32 mouse cellular contexts compared by ENCODE assay signal in genomic region chr9:80275053-80275771, GRCm38 (mm10).
DNase-seq lines count a peak whose midpoint lies in the region; ATAC-seq and TF ChIP-seq lines count a peak whose summit lies in the region.
"Had no signal": no experiment of that assay in that cellular context is flagged by ENCODE, and none has a peak within 500 bp of the region (broad histone marks: within the 10 kb centered on the region; RNA-seq: fewer than 3 reads in every experiment).

No protein-coding gene starts in this region.

- 86% methylated on average over 8 of the region's 8 CpGs for WGBS in limb, embryonic 14.5 days
- 92% methylated on average over 8 of the region's 8 CpGs for WGBS in limb, embryonic 10.5 days
- 59% methylated on average over 8 of the region's 8 CpGs for WGBS in intestine, embryonic 15.5 days

- H3K4me3 ChIP-seq in limb, embryonic 14.5 days (replicated peaks; ENCODE audit: low read length): no peak overlapping the region
- H3K4me3 ChIP-seq in limb, embryonic 10.5 days: no peak overlapping the region
- no peak overlapping the region for H3K4me3 ChIP-seq in intestine, embryonic 15.5 days (replicated peaks)
- H3K4me3 ChIP-seq: forebrain, embryonic 15.5 days; heart, embryonic 10.5 days; heart, embryonic 15.5 days; hindbrain, embryonic 13.5 days; layer of hippocampus, adult 2 months; left cerebral cortex, adult 2 months; limb, embryonic 13.5 days; liver, embryonic 12.5 days; megakaryocyte, embryonic 14.5 days; midbrain, embryonic 13.5 days; neural tube, embryonic 15.5 days had no signal

- H3K9ac ChIP-seq in limb, embryonic 14.5 days (ENCODE audit: low read depth, low read length, severe bottlenecking): no peak overlapping the region
- H3K9ac ChIP-seq in intestine, embryonic 15.5 days: no peak overlapping the region
- H3K9ac ChIP-seq: forebrain, embryonic 15.5 days; heart, embryonic 15.5 days; hindbrain, embryonic 13.5 days; limb, embryonic 13.5 days; liver, embryonic 12.5 days; liver, postnatal 0 days; midbrain, embryonic 13.5 days; neural tube, embryonic 15.5 days had no signal

- DNase-seq in limb, embryonic 14.5 days (ENCODE audit: low spot score): no peak
- DNase-seq in limb, embryonic 10.5 days (ENCODE audit: low spot score): no peak
- DNase-seq in lung, postnatal 25 days (ENCODE audit: low spot score): peak; percentile 17
- DNase-seq in lung, postnatal 10 days: no peak
- no peak for DNase-seq in urinary bladder, adult 18-20 months (ENCODE audit: low spot score in 2 of 2)
- DNase-seq: adrenal gland, postnatal 25 days; cerebellum, adult 8-10 months; cerebellum, postnatal 25 days; gastrocnemius, postnatal 25 days; heart, adult 11 months; heart, postnatal 4 days; kidney, adult 2 months; kidney, postnatal 36 days; liver, postnatal 0 days; retina, postnatal 1 day; right cerebral cortex, postnatal 14 days; thymus, adult 18-20 months; thymus, postnatal 25 days had no signal

- no peak for TF ChIP-seq POLR2A in limb, embryonic 14.5 days (IDR thresholded peaks at IDR 0.05; ENCODE audit: borderline replicate concordance, extremely low read depth, insufficient read depth, insufficient read length)

- ATAC-seq in limb, embryonic 14.5 days (ENCODE audit: low FRiP score, low read depth): no peak
- peak; percentile 47 for ATAC-seq in intestine, embryonic 15.5 days
- ATAC-seq in cerebellum, adult (ENCODE audit: insufficient number of reproducible peaks, low FRiP score, low TSS enrichment): no peak
- ATAC-seq: CD4-positive, CD25-positive, alpha-beta regulatory T cell, adult 4 months; forebrain, embryonic 15.5 days; liver, embryonic 12.5 days; liver, postnatal 0 days; midbrain, embryonic 13.5 days had no signal

- no peaks in the 10 kb centered on the region for H3K36me3 ChIP-seq in limb, embryonic 14.5 days (ENCODE audit: control insufficient read depth, insufficient read depth, low read length)
- no peaks in the 10 kb centered on the region for H3K36me3 ChIP-seq in limb, embryonic 10.5 days
- H3K36me3 ChIP-seq in intestine, embryonic 15.5 days: peaks cover 14% of the 10 kb centered on the region
- H3K36me3 ChIP-seq: forebrain, embryonic 15.5 days; limb, embryonic 13.5 days; liver, embryonic 12.5 days; midbrain, embryonic 13.5 days had no signal

- H3K27ac ChIP-seq in limb, embryonic 14.5 days (replicated peaks; ENCODE audit: low read depth, low read length): 0 out of 2 replicates have a peak overlapping the region, but pooled peaks have one; percentile 13
- no peak overlapping the region for H3K27ac ChIP-seq in limb, embryonic 10.5 days
- H3K27ac ChIP-seq in intestine, embryonic 15.5 days: peak overlapping the region; percentile 48; the same call in 1 of the 2 replicates
- H3K27ac ChIP-seq: forebrain, embryonic 15.5 days; heart, embryonic 10.5 days; heart, embryonic 15.5 days; hindbrain, embryonic 13.5 days; layer of hippocampus, adult 2 months; left cerebral cortex, adult 2 months; limb, embryonic 13.5 days; liver, embryonic 12.5 days; midbrain, embryonic 13.5 days; neural tube, embryonic 15.5 days had no signal

- H3K9me3 ChIP-seq in limb, embryonic 14.5 days (ENCODE audit: control insufficient read depth, low read length): no peaks in the 10 kb centered on the region
- no peaks in the 10 kb centered on the region for H3K9me3 ChIP-seq in limb, embryonic 10.5 days (replicated peaks)
- no peaks in the 10 kb centered on the region for H3K9me3 ChIP-seq in intestine, embryonic 15.5 days
- H3K9me3 ChIP-seq: forebrain, embryonic 15.5 days; heart, embryonic 10.5 days; heart, embryonic 15.5 days; hindbrain, embryonic 13.5 days; limb, embryonic 13.5 days; liver, embryonic 12.5 days; megakaryocyte, embryonic 14.5 days; neural tube, embryonic 15.5 days had no signal

- no peaks in the 10 kb centered on the region for H3K4me1 ChIP-seq in limb, embryonic 14.5 days (ENCODE audit: control insufficient read depth, insufficient read depth, low read length)
- H3K4me1 ChIP-seq in limb, embryonic 10.5 days: peaks cover 4% of the 10 kb centered on the region; the same call in 1 of the 2 replicates
- H3K4me1 ChIP-seq in intestine, embryonic 15.5 days (replicated peaks): no peaks in the 10 kb centered on the region
- H3K4me1 ChIP-seq: heart, embryonic 15.5 days; limb, embryonic 13.5 days; liver, embryonic 12.5 days; neural tube, embryonic 15.5 days had no signal

- H3K27me3 ChIP-seq in limb, embryonic 14.5 days (ENCODE audit: control insufficient read depth, insufficient read depth, low read length): no peaks in the 10 kb centered on the region
- no peaks in the 10 kb centered on the region for H3K27me3 ChIP-seq in limb, embryonic 10.5 days (ENCODE audit: low read depth, poor library complexity, severe bottlenecking)
- no peaks in the 10 kb centered on the region for H3K27me3 ChIP-seq in intestine, embryonic 15.5 days (replicated peaks)
- H3K27me3 ChIP-seq: forebrain, embryonic 15.5 days; heart, embryonic 15.5 days; hindbrain, embryonic 13.5 days; limb, embryonic 13.5 days; liver, embryonic 12.5 days; megakaryocyte, embryonic 14.5 days; midbrain, embryonic 13.5 days; neural tube, embryonic 15.5 days had no signal

- no peak overlapping the region for H3K4me2 ChIP-seq in limb, embryonic 14.5 days (replicated peaks; ENCODE audit: low read depth, low read length, severe bottlenecking)
- H3K4me2 ChIP-seq in intestine, embryonic 15.5 days (replicated peaks): no peak overlapping the region
- H3K4me2 ChIP-seq: forebrain, embryonic 15.5 days; heart, embryonic 15.5 days; hindbrain, embryonic 13.5 days; limb, embryonic 13.5 days; liver, embryonic 12.5 days; midbrain, embryonic 13.5 days; neural tube, embryonic 15.5 days had no signal
